Mouse (Mus musculus) kidney, postnatal 0 days (tissue): ENCODE results near the gene Casr. TPM values are rescaled to one million over a fixed set of nuclear protein-coding genes. Genes with fewer than 3 reads are reported as not detected.

ENCODE experiments used
- ATAC-seq: fragments of 200-750 bp; cut with Nextera tagmentation; replicated peaks from 2 replicates; pipeline ENCODE4 v1.8.0; 2017; ENCODE audit warnings: low read depth, moderate number of reproducible peaks, moderate TSS enrichment, moderate library complexity; ENCODE audit not compliant: low FRiP score
- DNase-seq: peaks from one replicate; pipeline ENCODE4 v3.0.0-alpha.2; 2016; ENCODE audit warnings: low spot score
- H3K27ac ChIP-seq: fragments of 300-500 bp; sonication (generic); 2 replicates; pipeline ENCODE4 v1.5.1; 2014; ENCODE audit warnings: mild to moderate bottlenecking
- H3K27me3 ChIP-seq: fragments of 300-500 bp; sonication (generic); 2 replicates; pipeline ENCODE4 v1.6.1; 2014; ENCODE audit warnings: low read length, mixed read lengths; ENCODE audit not compliant: insufficient read depth
- H3K36me3 ChIP-seq: fragments of 300-500 bp; sonication (generic); 2 replicates; pipeline ENCODE4 v1.6.1; 2014; ENCODE audit warnings: low read length, mixed read lengths; ENCODE audit not compliant: insufficient read depth
- H3K4me1 ChIP-seq: fragments of 300-500 bp; sonication (generic); replicated peaks from 2 replicates; pipeline ENCODE4 v1.6.1; 2014; ENCODE audit warnings: antibody characterized with exemption, low read length, mixed read lengths; ENCODE audit not compliant: insufficient read depth
- H3K4me2 ChIP-seq: fragments of 300-500 bp; sonication (generic); 2 replicates; pipeline ENCODE4 v1.6.1; 2014; ENCODE audit warnings: mild to moderate bottlenecking, low read length, moderate library complexity, mixed read lengths
- H3K4me3 ChIP-seq: fragments of 300-500 bp; sonication (generic); replicated peaks from 2 replicates; pipeline ENCODE4 v1.5.1; 2014; ENCODE audit warnings: low read depth, low read length
- H3K9ac ChIP-seq: fragments of 300-500 bp; sonication (generic); 2 replicates; pipeline ENCODE4 v1.6.1; 2014; ENCODE audit warnings: low read depth, low read length
- H3K9me3 ChIP-seq: fragments of 300-500 bp; sonication (generic); replicated peaks from 2 replicates; pipeline ENCODE4 v1.6.1; 2016; ENCODE audit warnings: low read length, inconsistent platforms, mixed read lengths
- CTCF ChIP-seq: IDR thresholded peaks from 2 replicates; pipeline ENCODE4 v1.5.1; 2016; ENCODE audit warnings: antibody characterized with exemption, low read depth, mild to moderate bottlenecking, moderate library complexity
- WGBS: fragments of 180-500 bp; shearing (Covaris S2); extraction: QIAGEN DNeasy Blood & Tissue Kit; methylation state at CpG from one replicate; pipeline ENCODE4 v1.1.7; 2014; 5-methylcytosine and 5-hydroxymethylcytosine counted together
- polyA plus RNA-seq: library from polyadenylated mRNA; unstranded; fragments of >200 nt; fragmentation: Nextera tagmentation; extraction: Ambion mirVana; gene quantifications from 2 replicates; pipeline ENCODE4 v1.2.1, GENCODE M21; 2015

The Casr gene
- polyA plus RNA-seq, 1 experiment from 2014 or later = 4.6 TPM

- 68% methylated on average over 13 of the region's 13 CpGs for WGBS
- no peak for ATAC-seq
- H3K4me3 ChIP-seq = no peak overlapping the region
- H3K4me1 ChIP-seq = no peaks in the 10 kb centered on the region
- H3K9me3 ChIP-seq = no peaks in the 10 kb centered on the region
- no peak overlapping the region for H3K4me2 ChIP-seq
- DNase-seq = no peak
- no peak overlapping the region for H3K9ac ChIP-seq
- no peaks in the 10 kb centered on the region for H3K36me3 ChIP-seq
- no peak overlapping the region for H3K27ac ChIP-seq
- no peaks in the 10 kb centered on the region for H3K27me3 ChIP-seq
- TF ChIP-seq CTCF = no peak
Observed at GRCm38 (mm10) chr16:36471066-36471633, 90.8 kb downstream of the Casr start.

DNA sequence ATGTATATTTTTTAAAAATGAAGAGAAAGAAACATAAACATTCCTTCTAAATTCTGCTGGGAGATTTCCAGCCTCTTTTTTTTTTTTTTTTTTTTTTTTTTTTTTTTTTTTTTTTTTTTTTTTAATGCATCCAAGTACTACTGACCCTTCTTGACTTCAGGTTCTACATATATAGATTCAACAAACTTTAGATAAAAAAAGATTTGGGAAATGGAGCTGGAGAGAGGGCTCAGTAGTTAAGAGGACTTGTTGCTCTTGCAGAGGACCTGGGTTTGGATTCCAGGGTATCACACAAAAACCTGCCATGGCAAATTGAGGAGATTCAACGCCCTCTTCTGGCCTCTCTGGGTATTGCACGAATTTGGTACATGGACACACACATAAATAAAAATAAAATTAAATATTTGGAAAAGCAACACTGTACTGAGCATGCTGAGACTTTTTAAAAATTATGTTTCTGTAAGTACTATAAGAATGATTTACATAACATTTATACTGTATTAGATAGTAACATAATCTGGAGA lies 91.9 kb downstream of the Casr start:
- H3K36me3 ChIP-seq = no peaks in the 10 kb centered on the region
- 9% methylated on average over 2 of the region's 2 CpGs for WGBS
- no peaks in the 10 kb centered on the region for H3K27me3 ChIP-seq
- no peaks in the 10 kb centered on the region for H3K4me1 ChIP-seq
- TF ChIP-seq CTCF = peak; percentile 58
- no peak overlapping the region for H3K4me2 ChIP-seq
- no peak for ATAC-seq
- H3K9me3 ChIP-seq = no peaks in the 10 kb centered on the region
- H3K9ac ChIP-seq = no peak overlapping the region
- DNase-seq = peak; percentile 16
- no peak overlapping the region for H3K27ac ChIP-seq
- no peak overlapping the region for H3K4me3 ChIP-seq

DNA sequence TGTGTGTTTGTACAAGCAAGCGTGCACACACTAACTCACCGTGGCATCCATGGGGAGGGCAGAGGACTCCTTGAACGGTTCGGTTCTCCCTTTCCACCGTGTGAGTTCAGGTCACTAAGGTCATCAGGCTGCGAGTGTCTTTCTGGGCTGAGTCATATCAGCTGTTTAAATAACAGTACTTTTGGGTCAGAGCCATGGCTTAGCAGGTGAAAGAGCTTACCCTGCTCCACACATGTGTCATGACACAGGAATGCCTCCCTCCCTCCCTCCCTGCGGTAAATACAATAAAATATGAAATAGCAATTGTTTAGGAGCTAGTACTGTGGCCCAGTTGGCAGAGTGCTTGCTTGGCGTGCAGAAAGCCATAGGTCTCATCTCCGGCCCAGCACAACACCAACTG lies 92.6 kb downstream of the Casr start:
- Histone ChIP-seq H3K4me2 (no peak overlapping the region), H3K9me3 (no peaks in the 10 kb centered on the region), H3K27ac (no peak overlapping the region), H3K27me3 (no peaks in the 10 kb centered on the region), H3K9ac (no peak overlapping the region), H3K4me3 (no peak overlapping the region), H3K36me3 (no peaks in the 10 kb centered on the region), H3K4me1 (no peaks in the 10 kb centered on the region)
- no peak for DNase-seq
- no peak for ATAC-seq
- TF ChIP-seq CTCF = no peak
- WGBS = 80% methylated on average over 9 of the region's 9 CpGs

DNA sequence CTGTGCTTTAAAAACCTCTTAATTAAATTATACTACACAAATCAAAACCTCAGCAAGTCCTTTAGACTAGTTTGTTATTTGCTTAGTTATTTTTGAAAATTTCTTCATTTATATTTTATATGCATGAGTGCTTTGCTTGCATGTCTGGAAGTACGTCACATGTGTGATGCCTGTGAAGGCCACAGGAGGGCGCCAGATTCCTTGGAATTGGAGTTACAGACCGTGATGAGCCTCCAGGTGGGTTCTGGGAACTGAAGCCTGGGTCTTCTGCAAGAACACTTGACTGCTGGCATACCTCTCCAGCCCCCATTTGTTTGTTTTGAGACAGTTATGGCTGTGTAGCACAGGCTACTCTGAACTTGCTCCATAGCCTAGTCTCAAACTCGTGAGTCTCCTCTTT lies 93.1 kb downstream of the Casr start:
- H3K27me3 ChIP-seq = no peaks in the 10 kb centered on the region
- H3K4me2 ChIP-seq = no peak overlapping the region
- no peak for ATAC-seq
- no peak overlapping the region for H3K27ac ChIP-seq
- H3K9ac ChIP-seq = no peak overlapping the region
- no peaks in the 10 kb centered on the region for H3K36me3 ChIP-seq
- WGBS = 70% methylated on average over 4 of the region's 4 CpGs
- no peak for DNase-seq
- no peaks in the 10 kb centered on the region for H3K9me3 ChIP-seq
- H3K4me1 ChIP-seq = no peaks in the 10 kb centered on the region
- no peak overlapping the region for H3K4me3 ChIP-seq
- peak; percentile 42; the same call in 1 of the 2 replicates for TF ChIP-seq CTCF

GRCm38 (mm10) chr16:36467936-36468335 lies 94.0 kb downstream of the Casr start:
- no peak for DNase-seq
- no peak overlapping the region for H3K4me2 ChIP-seq
- ATAC-seq = no peak
- no peaks in the 10 kb centered on the region for H3K4me1 ChIP-seq
- H3K4me3 ChIP-seq = no peak overlapping the region
- H3K27me3 ChIP-seq = no peaks in the 10 kb centered on the region
- H3K9ac ChIP-seq = no peak overlapping the region
- WGBS = 78% methylated on average over 2 of the region's 2 CpGs
- H3K36me3 ChIP-seq = no peaks in the 10 kb centered on the region
- no peaks in the 10 kb centered on the region for H3K9me3 ChIP-seq
- TF ChIP-seq CTCF = no peak
- no peak overlapping the region for H3K27ac ChIP-seq

- Histone ChIP-seq H3K4me3 (no peak overlapping the region), H3K4me2 (no peak overlapping the region), H3K36me3 (no peaks in the 10 kb centered on the region), H3K27me3 (no peaks in the 10 kb centered on the region), H3K4me1 (no peaks in the 10 kb centered on the region), H3K27ac (no peak overlapping the region), H3K9me3 (no peaks in the 10 kb centered on the region), H3K9ac (no peak overlapping the region)
- DNase-seq = no peak
- ATAC-seq = no peak
- TF ChIP-seq CTCF = no peak
- 63% methylated on average over 3 of the region's 3 CpGs for WGBS
Observed at GRCm38 (mm10) chr16:36465436-36465835, 96.5 kb downstream of the Casr start.

GRCm38 (mm10) chr16:36464076-36464475 lies 97.9 kb downstream of the Casr start:
- DNase-seq = no peak
- H3K9me3 ChIP-seq = no peaks in the 10 kb centered on the region
- no peaks in the 10 kb centered on the region for H3K4me1 ChIP-seq
- H3K27ac ChIP-seq = no peak overlapping the region
- no peaks in the 10 kb centered on the region for H3K36me3 ChIP-seq
- ATAC-seq = no peak
- TF ChIP-seq CTCF = no peak
- H3K4me2 ChIP-seq = no peak overlapping the region
- no peak overlapping the region for H3K4me3 ChIP-seq
- H3K9ac ChIP-seq = no peak overlapping the region
- H3K27me3 ChIP-seq = no peaks in the 10 kb centered on the region
- 76% methylated on average over 4 of the region's 4 CpGs for WGBS
